In the genomic region with DNA sequence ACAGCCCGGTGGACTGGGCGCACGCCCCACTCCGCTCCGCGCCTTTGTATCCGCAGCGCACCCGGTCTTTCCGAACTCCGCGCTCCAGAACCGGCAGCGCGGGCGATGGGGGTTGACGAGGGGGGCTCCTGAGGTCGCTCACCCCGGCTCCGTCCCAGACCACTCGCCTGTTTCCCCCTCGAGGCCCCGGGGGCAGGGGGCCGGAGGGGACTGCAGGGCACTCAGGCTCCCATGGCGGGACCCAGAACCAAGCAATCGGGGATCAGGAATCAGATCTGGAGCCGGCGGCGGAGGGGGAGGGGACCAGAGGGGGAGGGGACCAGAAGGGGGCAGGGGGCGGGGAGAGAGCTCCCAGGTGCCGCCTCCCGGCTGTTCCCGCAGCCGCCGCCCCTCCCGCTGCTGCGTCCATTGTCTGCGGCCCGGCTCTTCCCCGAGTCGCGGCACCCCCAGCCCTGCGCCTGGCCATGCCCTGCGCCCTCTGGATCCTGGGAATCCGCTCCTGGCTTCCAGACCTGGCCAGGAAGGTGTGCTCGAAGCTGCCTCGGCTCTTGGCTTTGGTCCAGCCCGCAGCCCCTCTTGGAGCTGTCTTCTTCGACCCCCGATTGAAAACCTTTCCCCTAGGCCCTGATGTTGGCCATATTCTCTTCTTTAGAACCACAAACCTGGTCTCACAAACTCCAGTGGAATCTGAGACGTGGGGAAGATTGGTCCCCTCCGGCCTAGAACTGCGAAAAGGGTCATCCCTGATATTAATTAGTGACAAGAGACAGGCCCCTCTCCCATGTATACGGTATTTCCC, we compare ENCODE assay signal across 8 mouse cellular contexts. TPM values are rescaled to one million over a fixed set of nuclear protein-coding genes. Genes with fewer than 3 reads are reported as not detected.
A peak's percentile ranks its signal among the peaks of the same experiment; 100 is the strongest.
DNase-seq lines count a peak whose midpoint lies in the region; ATAC-seq and TF ChIP-seq lines count a peak whose summit lies in the region.

No protein-coding gene starts in this region.

- under 1% methylated on average over 51 of the region's 54 CpGs for WGBS in embryonic facial prominence, embryonic 13.5 days
- under 1% methylated on average over 47 of the region's 54 CpGs for WGBS in heart, embryonic 10.5 days
- under 1% methylated on average over 48 of the region's 54 CpGs for WGBS in kidney, embryonic 14.5 days
- under 1% methylated on average over 43 of the region's 54 CpGs for WGBS in limb, embryonic 14.5 days
- under 1% methylated on average over 41 of the region's 54 CpGs for WGBS in midbrain, embryonic 16.5 days
- WGBS in spleen, adult 2 months: 7% methylated on average over 48 of the region's 54 CpGs

- peak; percentile 79 for ATAC-seq in embryonic facial prominence, embryonic 13.5 days (ENCODE audit: insufficient number of reproducible peaks, insufficient read depth, low FRiP score, low TSS enrichment, low read depth)
- peak; percentile 90 for ATAC-seq in kidney, embryonic 14.5 days (ENCODE audit: low FRiP score, low TSS enrichment)
- ATAC-seq in limb, embryonic 14.5 days (ENCODE audit: low FRiP score, low read depth): peak; percentile 90
- ATAC-seq in midbrain, embryonic 16.5 days: peak; percentile 85

- peak overlapping the region; percentile 98 for H3K27ac ChIP-seq in embryonic facial prominence, embryonic 13.5 days
- peak overlapping the region; percentile 97 for H3K27ac ChIP-seq in heart, embryonic 10.5 days
- H3K27ac ChIP-seq in kidney, embryonic 14.5 days (ENCODE audit: low read depth, low read length): peak overlapping the region; percentile 87
- peak overlapping the region; percentile 92 for H3K27ac ChIP-seq in limb, embryonic 14.5 days (replicated peaks; ENCODE audit: low read depth, low read length)
- H3K27ac ChIP-seq in midbrain, embryonic 16.5 days (ENCODE audit: low read length): peak overlapping the region; percentile 98
- peak overlapping the region; percentile 26 for H3K27ac ChIP-seq in spleen, adult 2 months (ENCODE audit: insufficient read depth, low read length)

- peaks cover 44% of the 10 kb centered on the region for H3K4me1 ChIP-seq in embryonic facial prominence, embryonic 13.5 days
- peaks cover 46% of the 10 kb centered on the region for H3K4me1 ChIP-seq in heart, embryonic 10.5 days
- peaks cover 35% of the 10 kb centered on the region for H3K4me1 ChIP-seq in kidney, embryonic 14.5 days (ENCODE audit: control insufficient read depth, insufficient read depth, low read length)
- peaks cover 17% of the 10 kb centered on the region for H3K4me1 ChIP-seq in limb, embryonic 14.5 days (ENCODE audit: control insufficient read depth, insufficient read depth, low read length)
- H3K4me1 ChIP-seq in midbrain, embryonic 16.5 days (ENCODE audit: control insufficient read depth, insufficient read depth, low read length): peaks cover 38% of the 10 kb centered on the region
- peaks cover 10% of the 10 kb centered on the region; the same call in 1 of the 2 replicates for H3K4me1 ChIP-seq in spleen, adult 2 months (ENCODE audit: control insufficient read depth, insufficient read depth, insufficient read length)

- peak overlapping the region; percentile 91 for H3K4me3 ChIP-seq in embryonic facial prominence, embryonic 13.5 days
- H3K4me3 ChIP-seq in heart, embryonic 10.5 days: peak overlapping the region; percentile 92
- peak overlapping the region; percentile 93 for H3K4me3 ChIP-seq in kidney, embryonic 14.5 days (ENCODE audit: low read length)
- H3K4me3 ChIP-seq in limb, embryonic 14.5 days (replicated peaks; ENCODE audit: low read length): peak overlapping the region; percentile 95
- H3K4me3 ChIP-seq in midbrain, embryonic 16.5 days (ENCODE audit: low read depth, low read length): peak overlapping the region; percentile 81
- H3K4me3 ChIP-seq in spleen, adult 2 months (ENCODE audit: extremely low read depth, insufficient read depth, insufficient read length): peak overlapping the region; percentile 77

- peak; percentile 72 for DNase-seq in 3T3-L1 (ENCODE audit: low read depth, low spot score)
- peak; percentile 78 to 80 for DNase-seq in adrenal gland, postnatal 4 days (ENCODE audit: low spot score in 2 of 2)
- DNase-seq in heart, embryonic 10.5 days (ENCODE audit: low spot score): peak; percentile 92
- peak; percentile 87 for DNase-seq in limb, embryonic 14.5 days (ENCODE audit: low spot score)
- peak; percentile 34 to 78 for DNase-seq in spleen, adult 2 months (ENCODE audit: low read depth in 1 of 2, low spot score in 2 of 2)

- H3K27me3 ChIP-seq in embryonic facial prominence, embryonic 13.5 days: no peaks in the 10 kb centered on the region
- no peaks in the 10 kb centered on the region for H3K27me3 ChIP-seq in heart, embryonic 10.5 days (ENCODE audit: insufficient read depth, poor library complexity, severe bottlenecking)
- H3K27me3 ChIP-seq in kidney, embryonic 14.5 days (ENCODE audit: control insufficient read depth, insufficient read depth, low read length): no peaks in the 10 kb centered on the region
- H3K27me3 ChIP-seq in limb, embryonic 14.5 days (ENCODE audit: control insufficient read depth, insufficient read depth, low read length): no peaks in the 10 kb centered on the region
- H3K27me3 ChIP-seq in midbrain, embryonic 16.5 days (ENCODE audit: control insufficient read depth, insufficient read depth, low read depth, low read length): no peaks in the 10 kb centered on the region
- H3K27me3 ChIP-seq in spleen, adult 2 months (ENCODE audit: control insufficient read depth, insufficient read depth, low read length): peaks cover 3% of the 10 kb centered on the region

- H3K36me3 ChIP-seq in embryonic facial prominence, embryonic 13.5 days: 0 out of 2 replicates have a peak, but pooled peaks cover 7% of the 10 kb centered on the region
- H3K36me3 ChIP-seq in heart, embryonic 10.5 days: peaks cover 5% of the 10 kb centered on the region; the same call in 1 of the 2 replicates
- peaks cover 6% of the 10 kb centered on the region; the same call in 1 of the 2 replicates for H3K36me3 ChIP-seq in kidney, embryonic 14.5 days (ENCODE audit: control insufficient read depth, insufficient read depth, low read length)
- H3K36me3 ChIP-seq in limb, embryonic 14.5 days (ENCODE audit: control insufficient read depth, insufficient read depth, low read length): no peaks in the 10 kb centered on the region
- H3K36me3 ChIP-seq in midbrain, embryonic 16.5 days (ENCODE audit: control insufficient read depth, insufficient read depth, low read length): no peaks in the 10 kb centered on the region
- H3K36me3 ChIP-seq in spleen, adult 2 months (ENCODE audit: control insufficient read depth, insufficient read depth, low read length): no peaks in the 10 kb centered on the region

- H3K9ac ChIP-seq in embryonic facial prominence, embryonic 13.5 days: peak overlapping the region; percentile 95
- H3K9ac ChIP-seq in kidney, embryonic 14.5 days (ENCODE audit: low read depth, low read length): peak overlapping the region; percentile 93
- peak overlapping the region; percentile 97 for H3K9ac ChIP-seq in limb, embryonic 14.5 days (ENCODE audit: low read depth, low read length, severe bottlenecking)
- H3K9ac ChIP-seq in midbrain, embryonic 16.5 days (ENCODE audit: low read depth, low read length): peak overlapping the region; percentile 95

- peak overlapping the region; percentile 72 for H3K4me2 ChIP-seq in embryonic facial prominence, embryonic 13.5 days
- peak overlapping the region; percentile 60 for H3K4me2 ChIP-seq in kidney, embryonic 14.5 days (replicated peaks; ENCODE audit: low read depth, low read length)
- peak overlapping the region; percentile 52 for H3K4me2 ChIP-seq in limb, embryonic 14.5 days (replicated peaks; ENCODE audit: low read depth, low read length, severe bottlenecking)
- H3K4me2 ChIP-seq in midbrain, embryonic 16.5 days (ENCODE audit: low read length): peak overlapping the region; percentile 72

- TF ChIP-seq CTCF in spleen, adult 2 months (IDR thresholded peaks at IDR 0.05; ENCODE audit: extremely low read depth, insufficient read depth, insufficient read length, insufficient replicate concordance): no peak

- TF ChIP-seq POLR2A in limb, embryonic 14.5 days (IDR thresholded peaks at IDR 0.05; ENCODE audit: borderline replicate concordance, extremely low read depth, insufficient read depth, insufficient read length): peak; percentile 54; the same call in 1 of the 2 replicates
- no peak for TF ChIP-seq POLR2A in spleen, adult 2 months (IDR thresholded peaks at IDR 0.05; ENCODE audit: low read depth, low read length)

- H3K9me3 ChIP-seq in embryonic facial prominence, embryonic 13.5 days: no peaks in the 10 kb centered on the region
- no peaks in the 10 kb centered on the region for H3K9me3 ChIP-seq in heart, embryonic 10.5 days
- no peaks in the 10 kb centered on the region for H3K9me3 ChIP-seq in kidney, embryonic 14.5 days (ENCODE audit: control insufficient read depth, low read length)
- H3K9me3 ChIP-seq in limb, embryonic 14.5 days (ENCODE audit: control insufficient read depth, low read length): no peaks in the 10 kb centered on the region
- H3K9me3 ChIP-seq in midbrain, embryonic 16.5 days (replicated peaks; ENCODE audit: control insufficient read depth, low read length, poor library complexity, severe bottlenecking): no peaks in the 10 kb centered on the region

RNA-seq across cellular contexts. Expression of a gene that starts 1.0 kb away (rescaled TPM):
- 10 to 100 TPM; 16.2 to 18.7 TPM for total RNA-seq in adrenal gland, postnatal 4 days (2021)
- 22.1 and 25.2 TPM in 2 replicates for polyA plus RNA-seq in embryonic facial prominence, embryonic 13.5 days (2015; fragmentation: Nextera tagmentation; extraction: Ambion mirVana)
- polyA plus RNA-seq in heart, embryonic 10.5 days (2016; fragmentation: Nextera tagmentation; extraction: Ambion mirVana): 12.8 and 16.0 TPM in 2 replicates
- 18.2 and 19.0 TPM in 2 replicates for polyA plus RNA-seq in kidney, embryonic 14.5 days (2014; fragmentation: Nextera tagmentation; extraction: Ambion mirVana)
- polyA plus RNA-seq in limb, embryonic 14.5 days (2012; rRNA removed): 29.4 and 35.6 TPM in 2 replicates
- 15.6 and 19.1 TPM in 2 replicates for polyA plus RNA-seq in limb, embryonic 14.5 days (2014; fragmentation: Nextera tagmentation; extraction: Ambion mirVana)
- 43.7 and 44.0 TPM in 2 replicates for polyA plus RNA-seq in midbrain, embryonic 16.5 days (2015; fragmentation: Nextera tagmentation; extraction: Ambion mirVana)
- 3.7 and 4.3 TPM in 2 replicates for polyA plus RNA-seq in spleen, adult 2 months (2012; rRNA removed)

RNA-seq across cellular contexts. Expression of a gene that starts 30.2 kb away (rescaled TPM):
- under 1 TPM in 1 of 2 experiments, not detected in 1; 0.31 TPM for total RNA-seq in adrenal gland, postnatal 4 days (2021)
- 0.66 and 1.5 TPM in 2 replicates for polyA plus RNA-seq in embryonic facial prominence, embryonic 13.5 days (2015; fragmentation: Nextera tagmentation; extraction: Ambion mirVana)
- 0.09 TPM in 1 of 2 replicates, not detected in the other for polyA plus RNA-seq in heart, embryonic 10.5 days (2016; fragmentation: Nextera tagmentation; extraction: Ambion mirVana)
- polyA plus RNA-seq in kidney, embryonic 14.5 days (2014; fragmentation: Nextera tagmentation; extraction: Ambion mirVana): not detected in 2 replicates
- polyA plus RNA-seq in limb, embryonic 14.5 days (2012; rRNA removed): 0.25 and 0.41 TPM in 2 replicates
- polyA plus RNA-seq in limb, embryonic 14.5 days (2014; fragmentation: Nextera tagmentation; extraction: Ambion mirVana): not detected in 2 replicates
- 0.45 and 1.2 TPM in 2 replicates for polyA plus RNA-seq in midbrain, embryonic 16.5 days (2015; fragmentation: Nextera tagmentation; extraction: Ambion mirVana)
- not detected in 2 replicates for polyA plus RNA-seq in spleen, adult 2 months (2012; rRNA removed)

RNA-seq across cellular contexts. Expression of a gene that starts 55.1 kb away (rescaled TPM):
- total RNA-seq in adrenal gland, postnatal 4 days (2021): 100 to 1,000 TPM; 187 to 205 TPM
- polyA plus RNA-seq in embryonic facial prominence, embryonic 13.5 days (2015; fragmentation: Nextera tagmentation; extraction: Ambion mirVana): 216 and 239 TPM in 2 replicates
- polyA plus RNA-seq in heart, embryonic 10.5 days (2016; fragmentation: Nextera tagmentation; extraction: Ambion mirVana): 188 and 218 TPM in 2 replicates
- polyA plus RNA-seq in kidney, embryonic 14.5 days (2014; fragmentation: Nextera tagmentation; extraction: Ambion mirVana): 78.1 and 194 TPM in 2 replicates
- polyA plus RNA-seq in limb, embryonic 14.5 days (2012; rRNA removed): 187 and 191 TPM in 2 replicates
- 230 and 247 TPM in 2 replicates for polyA plus RNA-seq in limb, embryonic 14.5 days (2014; fragmentation: Nextera tagmentation; extraction: Ambion mirVana)
- polyA plus RNA-seq in midbrain, embryonic 16.5 days (2015; fragmentation: Nextera tagmentation; extraction: Ambion mirVana): 209 and 222 TPM in 2 replicates
- polyA plus RNA-seq in spleen, adult 2 months (2012; rRNA removed): 26.9 and 31.7 TPM in 2 replicates

RNA-seq across cellular contexts. Expression of a gene that starts 55.4 kb away (rescaled TPM):
- total RNA-seq in adrenal gland, postnatal 4 days (2021): 100 to 1,000 TPM; 148 to 154 TPM
- 103 and 106 TPM in 2 replicates for polyA plus RNA-seq in embryonic facial prominence, embryonic 13.5 days (2015; fragmentation: Nextera tagmentation; extraction: Ambion mirVana)
- 107 and 124 TPM in 2 replicates for polyA plus RNA-seq in heart, embryonic 10.5 days (2016; fragmentation: Nextera tagmentation; extraction: Ambion mirVana)
- polyA plus RNA-seq in kidney, embryonic 14.5 days (2014; fragmentation: Nextera tagmentation; extraction: Ambion mirVana): 66.5 and 136 TPM in 2 replicates
- 137 and 161 TPM in 2 replicates for polyA plus RNA-seq in limb, embryonic 14.5 days (2012; rRNA removed)
- 98.4 and 103 TPM in 2 replicates for polyA plus RNA-seq in limb, embryonic 14.5 days (2014; fragmentation: Nextera tagmentation; extraction: Ambion mirVana)
- polyA plus RNA-seq in midbrain, embryonic 16.5 days (2015; fragmentation: Nextera tagmentation; extraction: Ambion mirVana): 105 and 107 TPM in 2 replicates
- polyA plus RNA-seq in spleen, adult 2 months (2012; rRNA removed): 64.0 and 64.4 TPM in 2 replicates

Comparison
In these comparisons a context has a peak if more than half of its experiments do, and no peak if none do; other contexts are left out.
1. Peak in every context shown above with its lines: DNase-seq, ATAC-seq, H3K4me3 ChIP-seq and H3K27ac ChIP-seq.
2. H3K27ac ChIP-seq: peak in every context shown above with its lines; median percentile 98 in embryonic facial prominence, embryonic 13.5 days; 98 in midbrain, embryonic 16.5 days; 97 in heart, embryonic 10.5 days; 92 in limb, embryonic 14.5 days; 87 in kidney, embryonic 14.5 days; 26 in spleen, adult 2 months.